Mouse (Mus musculus) ES-Bruce4 (cell line): Measurements from ENCODE around the gene Eef1akmt3. TPM values are rescaled to one million over a fixed set of nuclear protein-coding genes. Genes with fewer than 3 reads are reported as not detected.

ENCODE experiments used
- H3K27ac ChIP-seq: 2 replicates; pipeline ENCODE4 v1.5.1; 2012; ENCODE audit warnings: low read length, inconsistent platforms; ENCODE audit not compliant: insufficient read depth
- H3K27me3 ChIP-seq: 2 replicates; pipeline ENCODE4 v1.6.1; 2012; ENCODE audit warnings: mild to moderate bottlenecking, low read length, inconsistent platforms; ENCODE audit not compliant: control insufficient read depth, poor library complexity, insufficient read depth, severe bottlenecking
- H3K36me3 ChIP-seq: 2 replicates; pipeline ENCODE4 v1.6.1; 2012; ENCODE audit warnings: inconsistent platforms, mild to moderate bottlenecking, low read length, moderate library complexity; ENCODE audit not compliant: control insufficient read depth, poor library complexity, insufficient read depth, severe bottlenecking
- H3K4me1 ChIP-seq: one replicate; pipeline ENCODE4 v1.8.1; 2011; ENCODE audit warnings: low read length; ENCODE audit not compliant: control insufficient read depth, insufficient read depth
- H3K4me3 ChIP-seq: 2 replicates; pipeline ENCODE4 v1.5.1; 2011; ENCODE audit warnings: low read depth, mild to moderate bottlenecking, low read length
- H3K9ac ChIP-seq: 2 replicates; pipeline ENCODE4 v1.6.1; 2012; ENCODE audit warnings: low read depth, mild to moderate bottlenecking, inconsistent platforms; ENCODE audit not compliant: poor library complexity, severe bottlenecking
- H3K9me3 ChIP-seq: replicated peaks from 2 replicates; pipeline ENCODE4 v1.6.1; 2012; ENCODE audit warnings: mild to moderate bottlenecking, low read length, inconsistent platforms; ENCODE audit not compliant: control insufficient read depth, poor library complexity, insufficient read depth, severe bottlenecking
- CTCF ChIP-seq: IDR thresholded peaks from one replicate; pipeline ENCODE4 v1.8.1; 2011; ENCODE audit warnings: low read depth, low read length
- EP300 ChIP-seq: IDR thresholded peaks from 2 replicates; pipeline ENCODE4 v1.6.1; 2011; ENCODE audit warnings: low read depth, low read length; ENCODE audit not compliant: insufficient read depth
- POLR2A ChIP-seq: IDR thresholded peaks from one replicate; pipeline ENCODE4 v1.8.1; 2011; ENCODE audit warnings: low read length; ENCODE audit not compliant: insufficient read depth
- polyA plus RNA-seq: library from polyadenylated mRNA; stranded (reverse); fragments of >200 nt; gene quantifications from 2 replicates; pipeline ENCODE4 v1.2.4, GENCODE M21; 2011; ENCODE audit warnings: low read depth; ENCODE audit not compliant: missing spikeins, insufficient read depth, insufficient read length

Eef1akmt3 gene
- 0.41 and 0.51 TPM in 2 replicates for polyA plus RNA-seq

DNA sequence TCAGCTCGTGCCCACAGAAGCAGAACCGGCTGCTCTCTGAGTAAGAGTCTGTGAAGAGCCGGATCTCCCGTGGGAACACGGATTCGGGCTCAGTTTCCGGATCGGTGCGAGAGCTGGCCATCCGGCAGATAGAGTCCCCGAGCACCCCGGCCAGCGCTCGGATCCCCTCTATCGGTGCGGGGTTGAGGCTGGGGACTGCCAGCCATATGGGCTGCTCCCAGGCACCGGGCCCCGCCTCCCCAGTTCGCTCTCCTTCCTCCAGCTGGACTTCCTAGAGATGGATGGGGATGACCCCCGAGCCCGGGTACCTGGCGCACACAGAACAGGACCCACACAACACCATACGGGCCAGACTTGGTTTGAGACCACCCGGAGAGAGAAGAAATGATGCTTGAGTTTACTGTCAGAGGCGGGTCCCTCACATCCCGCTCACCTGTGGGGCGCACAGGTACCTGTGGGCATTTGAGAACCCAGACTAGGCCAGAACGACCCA is at the start of gene Eef1akmt3, which contains the start of gene Mettl1:
Gene Eef1akmt3, minus strand, starts transcription at position 240 of the 493 bp plus-strand sequence.
Gene Mettl1, plus strand, starts transcription at position 141 of the 493 bp plus-strand sequence.
- H3K27ac ChIP-seq = no peak within 1 kb of the TSS
- peak within 1 kb of the TSS; percentile 75 for H3K9ac ChIP-seq
- H3K27me3 ChIP-seq = no peaks in the 10 kb centered on the region
- H3K4me3 ChIP-seq = peak within 1 kb of the TSS; percentile 80
- no peaks in the 10 kb centered on the region for H3K9me3 ChIP-seq
- H3K36me3 ChIP-seq = 0 out of 2 replicates have a peak, but pooled peaks cover 4% of the 10 kb centered on the region
- no peak for TF ChIP-seq CTCF
- TF ChIP-seq POLR2A = no peak
- TF ChIP-seq EP300 = no peak
- no peaks in the 10 kb centered on the region for H3K4me1 ChIP-seq

DNA sequence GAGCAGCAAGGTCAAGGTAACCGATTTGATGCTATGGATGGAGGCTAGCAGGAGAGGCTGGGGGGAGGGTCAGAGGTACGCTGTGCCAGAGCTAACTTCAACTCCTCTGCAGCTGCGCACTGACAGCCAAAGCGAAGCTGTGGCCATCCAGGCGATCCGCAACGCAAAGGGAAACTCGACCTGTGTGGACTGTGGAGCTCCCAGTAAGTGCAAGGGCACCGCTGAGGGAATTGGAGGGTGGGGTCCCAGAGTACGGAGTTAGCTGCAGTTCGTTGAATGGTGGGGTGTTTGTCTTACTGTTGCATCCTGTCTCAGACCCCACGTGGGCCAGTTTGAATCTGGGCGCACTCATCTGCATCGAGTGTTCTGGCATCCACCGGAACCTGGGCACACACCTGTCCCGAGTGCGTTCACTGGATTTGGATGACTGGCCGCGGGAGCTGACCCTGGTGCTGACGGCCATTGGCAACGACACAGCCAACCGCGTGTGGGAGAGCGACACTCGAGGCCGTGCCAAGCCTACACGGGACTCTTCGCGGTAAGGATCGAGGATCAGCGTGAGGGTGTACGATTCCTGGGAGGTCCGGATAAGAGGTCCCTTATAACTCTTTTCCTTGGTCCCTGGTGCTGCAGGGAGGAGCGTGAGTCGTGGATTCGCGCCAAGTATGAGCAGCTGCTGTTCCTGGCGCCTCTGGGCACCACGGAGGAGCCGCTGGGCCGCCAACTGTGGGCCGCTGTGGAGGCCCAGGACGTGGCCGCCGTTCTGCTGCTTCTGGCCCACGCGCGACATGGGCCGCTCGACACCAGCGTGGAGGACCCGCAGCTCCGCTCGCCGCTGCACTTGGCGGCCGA is 49.5 kb upstream of the Eef1akmt3 start:
- no peaks in the 10 kb centered on the region for H3K4me1 ChIP-seq
- H3K27me3 ChIP-seq = peaks cover 2% of the 10 kb centered on the region; the same call in 1 of the 2 replicates
- no peaks in the 10 kb centered on the region for H3K36me3 ChIP-seq
- no peak overlapping the region for H3K9ac ChIP-seq
- peak overlapping the region; percentile 24 for H3K4me3 ChIP-seq
- TF ChIP-seq CTCF (no peak), EP300 (no peak), POLR2A (no peak)
- no peak overlapping the region for H3K27ac ChIP-seq
- no peaks in the 10 kb centered on the region for H3K9me3 ChIP-seq

DNA sequence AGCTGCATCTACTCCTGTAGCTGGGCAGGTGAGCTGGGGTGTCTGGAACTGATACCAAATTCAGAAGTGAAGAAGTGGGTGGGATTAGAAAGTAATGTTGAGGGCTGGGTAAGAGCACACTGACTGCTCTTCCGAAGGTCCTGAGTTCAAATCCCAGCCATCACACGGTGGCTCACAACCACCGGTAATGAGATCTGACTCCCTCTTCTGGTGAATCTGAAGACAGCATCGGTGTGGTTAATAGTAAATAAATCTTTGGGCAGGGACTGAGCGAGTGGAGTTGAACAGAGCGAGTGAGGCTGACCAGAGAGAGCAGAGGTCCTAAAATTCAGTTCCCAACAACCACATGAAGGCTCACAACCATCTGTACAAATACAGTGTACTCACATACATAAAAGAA is 44.3 kb upstream of the Eef1akmt3 start:
- no peaks in the 10 kb centered on the region for H3K36me3 ChIP-seq
- no peak overlapping the region for H3K9ac ChIP-seq
- TF ChIP-seq EP300 (no peak), POLR2A (no peak), CTCF (no peak)
- no peak overlapping the region for H3K27ac ChIP-seq
- H3K27me3 ChIP-seq = no peaks in the 10 kb centered on the region; the same call in 1 of the 2 replicates
- H3K9me3 ChIP-seq = no peaks in the 10 kb centered on the region
- H3K4me3 ChIP-seq = no peak overlapping the region
- no peaks in the 10 kb centered on the region for H3K4me1 ChIP-seq

DNA sequence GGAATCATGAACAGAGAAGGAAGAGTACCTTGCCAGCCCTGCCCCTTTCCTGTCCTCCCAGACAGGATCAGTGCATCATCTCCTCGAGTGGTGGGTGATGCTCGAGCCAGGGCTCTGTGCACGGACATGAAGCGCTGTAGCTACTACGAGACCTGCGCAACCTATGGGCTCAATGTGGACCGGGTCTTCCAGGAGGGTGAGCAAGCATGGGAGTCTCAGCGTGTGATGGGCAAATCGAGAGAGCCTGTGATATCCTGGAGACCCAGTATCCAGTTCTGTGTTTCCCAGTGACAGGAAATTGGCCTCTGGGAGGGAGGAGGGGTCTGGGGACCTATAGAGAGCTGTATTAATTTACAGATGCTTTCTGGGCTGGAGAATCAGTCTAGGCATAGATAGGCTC is 43.7 kb upstream of the Eef1akmt3 start:
- Histone ChIP-seq H3K27ac (no peak overlapping the region), H3K27me3 (peaks cover 3% of the 10 kb centered on the region), H3K4me1 (no peaks in the 10 kb centered on the region), H3K9ac (no peak overlapping the region), H3K9me3 (no peaks in the 10 kb centered on the region), H3K4me3 (no peak overlapping the region), H3K36me3 (no peaks in the 10 kb centered on the region)
- TF ChIP-seq EP300 (no peak), POLR2A (no peak), CTCF (no peak)

DNA sequence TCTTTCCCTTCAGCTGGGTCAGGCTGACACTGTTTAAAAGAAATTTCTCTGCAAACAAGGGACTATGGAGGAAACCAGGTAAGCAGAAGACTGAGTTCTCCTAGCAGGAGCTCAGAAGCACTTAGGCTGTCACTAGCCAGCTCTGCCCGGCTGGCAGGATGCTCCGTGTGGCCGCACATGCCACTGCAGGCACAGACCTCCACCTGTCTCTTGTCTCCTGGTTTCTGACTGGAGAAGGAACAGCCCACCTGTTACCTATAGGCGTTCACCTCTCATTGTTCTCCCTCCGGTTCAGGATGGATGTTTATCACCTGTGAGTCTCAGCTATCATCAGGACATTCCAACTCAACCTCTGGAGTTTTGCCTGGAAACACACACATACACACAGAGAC is 42.6 kb upstream of the Eef1akmt3 start:
- no peaks in the 10 kb centered on the region for H3K9me3 ChIP-seq
- peaks cover 13% of the 10 kb centered on the region for H3K27me3 ChIP-seq
- H3K4me3 ChIP-seq = no peak overlapping the region
- H3K36me3 ChIP-seq = no peaks in the 10 kb centered on the region
- H3K4me1 ChIP-seq = no peaks in the 10 kb centered on the region
- no peak for TF ChIP-seq POLR2A
- TF ChIP-seq CTCF = no peak
- no peak for TF ChIP-seq EP300
- H3K27ac ChIP-seq = no peak overlapping the region
- H3K9ac ChIP-seq = no peak overlapping the region

DNA sequence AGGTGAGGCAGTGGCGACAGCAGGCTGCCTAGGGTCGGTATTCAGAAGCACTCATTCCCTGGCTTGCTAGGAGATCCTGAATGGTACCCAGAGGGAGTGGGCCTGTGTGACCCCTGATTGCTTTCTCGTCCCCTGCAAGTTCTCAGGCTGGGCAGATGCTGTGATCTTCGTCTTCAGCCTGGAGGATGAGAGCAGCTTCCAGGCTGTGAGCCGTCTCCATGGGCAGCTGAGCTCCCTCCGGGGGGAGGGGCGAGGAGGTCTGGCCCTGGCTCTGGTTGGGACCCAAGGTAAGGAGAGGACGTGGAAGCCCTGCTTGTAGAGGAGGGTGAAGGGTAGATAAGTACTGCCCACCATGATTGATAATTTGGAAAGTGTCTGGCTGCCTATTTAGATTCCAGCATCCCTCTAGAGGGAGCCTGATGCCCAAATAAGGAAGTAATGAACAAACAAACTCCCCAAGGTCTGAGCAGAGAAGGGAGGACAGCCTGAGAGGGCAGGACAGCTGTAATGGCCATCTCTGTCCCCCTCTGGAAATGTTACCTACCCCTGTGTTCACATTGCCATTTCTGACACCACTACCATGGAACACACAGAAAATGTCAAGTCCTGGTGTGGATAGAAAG is 42.1 kb upstream of the Eef1akmt3 start:
- no peak for TF ChIP-seq EP300
- no peak for TF ChIP-seq POLR2A
- TF ChIP-seq CTCF = no peak
- H3K27ac ChIP-seq = no peak overlapping the region
- no peak overlapping the region for H3K9ac ChIP-seq
- H3K27me3 ChIP-seq = peaks cover 15% of the 10 kb centered on the region
- H3K4me3 ChIP-seq = no peak overlapping the region
- H3K36me3 ChIP-seq = no peaks in the 10 kb centered on the region
- no peaks in the 10 kb centered on the region for H3K4me1 ChIP-seq
- no peaks in the 10 kb centered on the region for H3K9me3 ChIP-seq
